Mouse (Mus musculus) hindbrain, embryonic 10.5 days (tissue): ENCODE measurements around the gene Eln. TPM values are rescaled to one million over a fixed set of nuclear protein-coding genes. Genes with fewer than 3 reads are reported as not detected.
A peak's percentile ranks its signal among the peaks of the same experiment; 100 is the strongest.

ENCODE experiments used
- DNase-seq: peaks from one replicate; pipeline ENCODE4 v3.0.0-alpha.2; 2017; ENCODE audit warnings: low spot score
- H3K27ac ChIP-seq: fragments of 300-500 bp; sonication (generic); 2 replicates; pipeline ENCODE4 v1.5.1; 2016; ENCODE audit warnings: mild to moderate bottlenecking, moderate library complexity
- H3K27me3 ChIP-seq: fragments of 300-500 bp; sonication (generic); 2 replicates; pipeline ENCODE4 v1.6.1; 2016; ENCODE audit warnings: mild to moderate bottlenecking; ENCODE audit not compliant: poor library complexity, insufficient read depth, severe bottlenecking
- H3K36me3 ChIP-seq: fragments of 300-500 bp; sonication (generic); 2 replicates; pipeline ENCODE4 v1.6.1; 2016; ENCODE audit warnings: mild to moderate bottlenecking, moderate library complexity
- H3K4me1 ChIP-seq: fragments of 300-500 bp; sonication (generic); replicated peaks from 2 replicates; pipeline ENCODE4 v1.6.1; 2016; ENCODE audit warnings: mild to moderate bottlenecking
- H3K4me3 ChIP-seq: fragments of 300-500 bp; sonication (generic); 2 replicates; pipeline ENCODE4 v1.5.1; 2016; ENCODE audit warnings: mild to moderate bottlenecking, moderate library complexity
- H3K9me3 ChIP-seq: fragments of 300-500 bp; sonication (generic); 2 replicates; pipeline ENCODE4 v1.6.1; 2016; ENCODE audit warnings: mild to moderate bottlenecking, moderate library complexity
- WGBS: fragments of 180-500 bp; shearing (Covaris S2); methylation state at CpG from one replicate; pipeline ENCODE4 v1.1.7; 2016; 5-methylcytosine and 5-hydroxymethylcytosine counted together
- polyA plus RNA-seq: library from polyadenylated mRNA; unstranded; fragments of >200 nt; fragmentation: Nextera tagmentation; extraction: Ambion mirVana; gene quantifications from 2 replicates; pipeline ENCODE4 v1.2.1, GENCODE M21; 2016

Eln gene
- polyA plus RNA-seq, 1 experiment from 2014 or later = 2.3 TPM

GRCm38 (mm10) chr5:134739951-134740350 lies 7.2 kb downstream of the Eln start:
- Histone ChIP-seq H3K36me3 (no peaks in the 10 kb centered on the region), H3K9me3 (no peaks in the 10 kb centered on the region), H3K4me1 (peaks cover 30% of the 10 kb centered on the region), H3K4me3 (no peak overlapping the region), H3K27ac (0 out of 2 replicates have a peak overlapping the region, but pooled peaks have one; percentile 6), H3K27me3 (peaks cover 31% of the 10 kb centered on the region)
- 55% methylated on average over 3 of the region's 3 CpGs for WGBS
- no peak for DNase-seq

DNA sequence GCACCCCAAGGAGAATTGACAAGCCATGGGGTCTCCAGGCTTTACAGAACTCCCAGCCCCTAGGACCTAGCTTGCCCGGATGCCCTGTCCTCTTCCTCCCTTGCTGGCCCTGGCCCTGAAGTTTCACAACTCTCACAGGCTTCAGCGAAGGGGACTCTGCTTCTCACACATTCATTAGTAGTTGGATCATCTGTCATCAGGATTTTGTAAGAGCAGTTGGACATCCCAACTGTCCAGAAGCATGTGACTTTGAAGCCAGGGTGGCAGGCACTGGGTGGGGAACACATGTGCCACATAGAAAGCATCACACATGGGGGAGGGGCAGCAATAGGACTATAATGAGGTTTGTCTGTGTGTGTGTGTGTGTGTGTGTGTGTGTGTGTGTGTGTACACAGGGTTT lies 12.2 kb downstream of the Eln start:
- Histone ChIP-seq H3K4me1 (peaks cover 3% of the 10 kb centered on the region), H3K9me3 (no peaks in the 10 kb centered on the region), H3K4me3 (no peak overlapping the region), H3K27ac (no peak overlapping the region), H3K36me3 (no peaks in the 10 kb centered on the region), H3K27me3 (no peaks in the 10 kb centered on the region)
- DNase-seq = no peak
- WGBS = 91% methylated on average over 2 of the region's 2 CpGs

- Histone ChIP-seq H3K9me3 (no peaks in the 10 kb centered on the region), H3K4me1 (peaks cover 2% of the 10 kb centered on the region; the same call in 1 of the 2 replicates), H3K36me3 (no peaks in the 10 kb centered on the region), H3K27ac (no peak overlapping the region), H3K27me3 (no peaks in the 10 kb centered on the region), H3K4me3 (no peak overlapping the region)
- 83% methylated on average over 5 of the region's 5 CpGs for WGBS
- DNase-seq = no peak
These were observed 13.1 kb downstream of the Eln start for GRCm38 (mm10) chr5:134734072-134734471.

GRCm38 (mm10) chr5:134733241-134733640 lies 13.9 kb downstream of the Eln start:
- no peak for DNase-seq
- Histone ChIP-seq H3K4me3 (no peak overlapping the region), H3K27me3 (no peaks in the 10 kb centered on the region), H3K27ac (no peak overlapping the region), H3K9me3 (no peaks in the 10 kb centered on the region), H3K4me1 (peaks cover 2% of the 10 kb centered on the region; the same call in 1 of the 2 replicates), H3K36me3 (no peaks in the 10 kb centered on the region)
- 72% methylated on average over 4 of the region's 4 CpGs for WGBS

DNA sequence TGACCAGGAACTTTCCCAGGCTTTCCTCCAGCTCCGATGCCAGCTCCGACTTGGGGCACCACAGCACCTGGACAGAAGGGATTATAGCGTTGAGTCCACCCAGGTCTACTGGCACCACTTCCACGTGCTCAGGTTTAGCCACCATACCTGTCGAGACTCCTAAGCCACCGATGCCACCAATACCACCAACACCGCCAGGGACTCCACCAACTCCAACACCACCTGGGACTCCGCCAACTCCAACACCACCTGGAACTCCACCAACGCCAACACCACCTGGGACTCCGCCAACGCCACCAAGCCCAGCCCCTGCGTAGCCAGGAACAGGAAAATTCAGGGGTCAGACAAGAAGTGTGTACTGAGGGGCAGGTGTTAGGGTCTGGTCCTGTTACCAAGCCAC lies 18.0 kb downstream of the Eln start:
- no peaks in the 10 kb centered on the region for H3K9me3 ChIP-seq
- H3K27ac ChIP-seq = no peak overlapping the region
- peaks cover 2% of the 10 kb centered on the region; the same call in 1 of the 2 replicates for H3K4me1 ChIP-seq
- 92% methylated on average over 12 of the region's 12 CpGs for WGBS
- no peaks in the 10 kb centered on the region for H3K36me3 ChIP-seq
- H3K27me3 ChIP-seq = no peaks in the 10 kb centered on the region
- H3K4me3 ChIP-seq = no peak overlapping the region
- no peak for DNase-seq

- peaks cover 2% of the 10 kb centered on the region; the same call in 1 of the 2 replicates for H3K4me1 ChIP-seq
- H3K9me3 ChIP-seq = no peaks in the 10 kb centered on the region
- H3K27ac ChIP-seq = no peak overlapping the region
- no peaks in the 10 kb centered on the region for H3K36me3 ChIP-seq
- H3K27me3 ChIP-seq = no peaks in the 10 kb centered on the region
- no peak overlapping the region for H3K4me3 ChIP-seq
- DNase-seq = no peak
- WGBS = 69% methylated on average over 3 of the region's 3 CpGs
These were observed 18.6 kb downstream of the Eln start for GRCm38 (mm10) chr5:134728535-134728934.

DNA sequence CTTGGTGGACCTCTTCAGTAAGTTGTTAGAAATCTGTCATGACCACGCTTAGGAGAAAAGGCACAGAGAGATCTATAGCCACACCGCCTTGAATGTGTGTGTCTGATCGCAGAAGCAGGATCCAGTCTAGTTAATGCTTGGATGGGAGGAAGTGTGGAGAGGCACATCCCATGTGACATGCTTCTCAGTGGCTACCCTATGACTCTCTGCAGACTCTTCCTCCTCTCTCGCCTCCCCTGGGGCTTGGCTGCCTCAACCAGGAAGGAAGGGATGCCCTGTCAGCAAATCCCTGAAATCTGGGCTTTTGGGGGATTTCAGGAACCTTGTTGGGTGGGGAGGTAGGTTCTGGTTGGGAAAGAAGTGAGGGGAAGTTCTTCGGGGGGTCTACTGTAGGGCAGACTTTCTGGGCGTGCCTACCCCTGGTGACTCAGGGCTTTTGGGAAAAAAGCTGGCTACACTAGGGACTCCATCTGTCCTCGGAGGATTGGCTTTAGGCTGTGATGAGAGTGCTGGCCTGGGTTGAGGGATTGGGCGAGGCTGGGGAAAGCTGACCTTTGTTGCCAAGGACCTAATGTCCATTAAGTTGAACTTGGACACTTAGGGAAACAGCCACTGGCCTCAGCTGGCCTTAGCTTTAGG lies 20.0 kb downstream of the Eln start:
- no peak overlapping the region for H3K4me3 ChIP-seq
- H3K27ac ChIP-seq = no peak overlapping the region
- no peaks in the 10 kb centered on the region for H3K27me3 ChIP-seq
- H3K4me1 ChIP-seq = peaks cover 2% of the 10 kb centered on the region; the same call in 1 of the 2 replicates
- DNase-seq = no peak
- no peaks in the 10 kb centered on the region for H3K36me3 ChIP-seq
- no peaks in the 10 kb centered on the region for H3K9me3 ChIP-seq
- 86% methylated on average over 8 of the region's 8 CpGs for WGBS

DNA sequence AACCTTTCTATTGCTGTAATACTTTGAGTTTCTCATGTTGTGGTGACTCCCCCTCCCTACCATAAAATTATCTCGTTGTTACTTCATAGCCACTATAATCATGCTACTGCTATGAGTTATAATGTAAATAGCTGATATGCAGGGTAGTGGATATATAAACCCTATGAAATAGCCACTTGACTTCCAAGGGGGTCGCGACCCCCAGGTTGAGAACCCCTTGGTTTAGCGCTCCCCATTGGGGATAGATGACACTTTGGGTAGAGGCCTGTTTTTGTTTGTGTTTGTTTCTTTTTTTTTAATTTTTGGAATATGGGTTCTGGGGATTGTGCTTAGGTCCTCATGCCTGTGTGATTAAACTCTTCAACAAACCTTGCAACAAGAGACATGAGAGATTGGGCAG lies 21.8 kb downstream of the Eln start:
- peaks cover 2% of the 10 kb centered on the region; the same call in 1 of the 2 replicates for H3K4me1 ChIP-seq
- H3K27ac ChIP-seq = no peak overlapping the region
- H3K27me3 ChIP-seq = no peaks in the 10 kb centered on the region
- no peaks in the 10 kb centered on the region for H3K36me3 ChIP-seq
- no peak for DNase-seq
- WGBS = 71% methylated on average over 4 of the region's 4 CpGs
- no peak overlapping the region for H3K4me3 ChIP-seq
- no peaks in the 10 kb centered on the region for H3K9me3 ChIP-seq

GRCm38 (mm10) chr5:134720058-134720457 lies 27.1 kb downstream of the Eln start:
- H3K27ac ChIP-seq = no peak overlapping the region
- H3K36me3 ChIP-seq = no peaks in the 10 kb centered on the region
- no peak for DNase-seq
- H3K9me3 ChIP-seq = no peaks in the 10 kb centered on the region
- H3K4me3 ChIP-seq = no peak overlapping the region
- 83% methylated on average over 4 of the region's 4 CpGs for WGBS
- no peaks in the 10 kb centered on the region for H3K4me1 ChIP-seq
- H3K27me3 ChIP-seq = no peaks in the 10 kb centered on the region

DNA sequence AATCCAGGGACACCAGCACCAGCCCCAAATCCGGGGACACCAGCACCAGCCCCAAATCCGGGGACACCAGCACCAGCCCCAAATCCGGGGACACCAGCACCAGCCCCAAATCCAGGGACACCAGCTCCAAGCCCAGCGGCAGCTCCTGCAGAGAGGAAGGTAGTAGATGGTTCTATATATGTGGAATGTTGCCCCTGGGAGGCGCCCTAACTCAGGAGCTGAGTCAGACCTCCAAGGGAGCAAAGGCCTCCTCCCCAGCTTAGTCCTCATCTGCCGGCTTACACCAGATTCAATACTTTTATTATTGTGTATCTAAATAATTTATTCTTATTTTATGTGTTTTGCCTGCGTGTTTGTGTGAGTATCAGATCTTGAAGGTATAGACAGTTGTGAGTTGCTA lies 36.0 kb downstream of the Eln start:
- H3K9me3 ChIP-seq = no peaks in the 10 kb centered on the region
- no peak overlapping the region for H3K4me3 ChIP-seq
- H3K36me3 ChIP-seq = no peaks in the 10 kb centered on the region
- H3K4me1 ChIP-seq = peaks cover 5% of the 10 kb centered on the region; the same call in 1 of the 2 replicates
- no peak overlapping the region for H3K27ac ChIP-seq
- H3K27me3 ChIP-seq = no peaks in the 10 kb centered on the region
- 70% methylated on average over 7 of the region's 7 CpGs for WGBS
- DNase-seq = no peak

GRCm38 (mm10) chr5:134709275-134709674 lies 37.8 kb downstream of the Eln start:
- H3K9me3 ChIP-seq = no peaks in the 10 kb centered on the region
- H3K4me3 ChIP-seq = no peak overlapping the region
- DNase-seq = no peak
- H3K4me1 ChIP-seq = peaks cover 5% of the 10 kb centered on the region; the same call in 1 of the 2 replicates
- H3K27me3 ChIP-seq = no peaks in the 10 kb centered on the region
- no peak overlapping the region for H3K27ac ChIP-seq
- 70% methylated on average over 6 of the region's 6 CpGs for WGBS
- H3K36me3 ChIP-seq = no peaks in the 10 kb centered on the region

- H3K9me3 ChIP-seq = no peaks in the 10 kb centered on the region
- DNase-seq = peak; percentile 83
- H3K4me1 ChIP-seq = peaks cover 1% of the 10 kb centered on the region; the same call in 1 of the 2 replicates
- H3K36me3 ChIP-seq = no peaks in the 10 kb centered on the region
- peak overlapping the region; percentile 40; the same call in 1 of the 2 replicates for H3K27ac ChIP-seq
- H3K4me3 ChIP-seq = no peak overlapping the region
- H3K27me3 ChIP-seq = no peaks in the 10 kb centered on the region
These were observed 43.0 kb downstream of the Eln start for GRCm38 (mm10) chr5:134704157-134704556.

GRCm38 (mm10) chr5:134695539-134695938 lies 51.6 kb downstream of the Eln start:
- DNase-seq = no peak
- H3K4me3 ChIP-seq = no peak overlapping the region
- no peaks in the 10 kb centered on the region for H3K36me3 ChIP-seq
- no peaks in the 10 kb centered on the region for H3K27me3 ChIP-seq
- 80% methylated on average over 2 of the region's 2 CpGs for WGBS
- no peaks in the 10 kb centered on the region for H3K4me1 ChIP-seq
- no peak overlapping the region for H3K27ac ChIP-seq
- H3K9me3 ChIP-seq = peaks cover 3% of the 10 kb centered on the region; the same call in 1 of the 2 replicates
